Mouse (Mus musculus) lung, embryonic 15.5 days (tissue): ENCODE data around the gene Dusp2. TPM values are rescaled to one million over a fixed set of nuclear protein-coding genes. Genes with fewer than 3 reads are reported as not detected.
A peak's percentile ranks its signal among the peaks of the same experiment; 100 is the strongest.

Experiments used
- ATAC-seq: fragments of 200-750 bp; cut with Nextera tagmentation; 2 replicates; pipeline ENCODE4 v1.8.0; 2017; ENCODE audit warnings: moderate number of reproducible peaks, borderline replicate concordance; ENCODE audit not compliant: low FRiP score, low TSS enrichment; ENCODE audit errors: extremely low read depth
- H3K27ac ChIP-seq: fragments of 300-500 bp; sonication (generic); 2 replicates; pipeline ENCODE4 v1.5.1; 2015; ENCODE audit warnings: moderate library complexity, mild to moderate bottlenecking, inconsistent platforms
- H3K27me3 ChIP-seq: fragments of 300-500 bp; sonication (generic); 2 replicates; pipeline ENCODE4 v1.6.1; 2015; ENCODE audit warnings: inconsistent platforms
- H3K36me3 ChIP-seq: fragments of 300-500 bp; sonication (generic); 2 replicates; pipeline ENCODE4 v1.6.1; 2015; ENCODE audit warnings: inconsistent platforms
- H3K4me1 ChIP-seq: fragments of 300-500 bp; sonication (generic); 2 replicates; pipeline ENCODE4 v1.6.1; 2015; ENCODE audit warnings: inconsistent platforms
- H3K4me2 ChIP-seq: fragments of 300-500 bp; sonication (generic); 2 replicates; pipeline ENCODE4 v1.6.1; 2015; ENCODE audit warnings: inconsistent platforms, mild to moderate bottlenecking, moderate library complexity
- H3K4me3 ChIP-seq: fragments of 300-500 bp; sonication (generic); 2 replicates; pipeline ENCODE4 v1.5.1; 2015; ENCODE audit warnings: mild to moderate bottlenecking, inconsistent platforms
- H3K9ac ChIP-seq: fragments of 300-500 bp; sonication (generic); 2 replicates; pipeline ENCODE4 v1.6.1; 2015; ENCODE audit warnings: inconsistent platforms
- H3K9me3 ChIP-seq: fragments of 300-500 bp; sonication (generic); 2 replicates; pipeline ENCODE4 v1.6.1; 2016; ENCODE audit warnings: inconsistent platforms
- WGBS: fragments of 180-500 bp; shearing (Covaris S2); methylation state at CpG from one replicate; pipeline ENCODE4 v1.1.7; 2015; 5-methylcytosine and 5-hydroxymethylcytosine counted together
- polyA plus RNA-seq: library from polyadenylated mRNA; unstranded; fragments of >200 nt; fragmentation: Nextera tagmentation; extraction: Ambion mirVana; gene quantifications from 2 replicates; pipeline ENCODE4 v1.2.1, GENCODE M21; 2015

The Dusp2 gene
- polyA plus RNA-seq, 1 experiment from 2014 or later, result 13.1 TPM

- no peak for ATAC-seq
- WGBS, result 13% methylated on average over 3 of the region's 3 CpGs
- H3K4me2 ChIP-seq, result no peak overlapping the region
These were observed 5.2 kb downstream of the Dusp2 start for GRCm38 (mm10) chr2:127341159-127341558.

DNA sequence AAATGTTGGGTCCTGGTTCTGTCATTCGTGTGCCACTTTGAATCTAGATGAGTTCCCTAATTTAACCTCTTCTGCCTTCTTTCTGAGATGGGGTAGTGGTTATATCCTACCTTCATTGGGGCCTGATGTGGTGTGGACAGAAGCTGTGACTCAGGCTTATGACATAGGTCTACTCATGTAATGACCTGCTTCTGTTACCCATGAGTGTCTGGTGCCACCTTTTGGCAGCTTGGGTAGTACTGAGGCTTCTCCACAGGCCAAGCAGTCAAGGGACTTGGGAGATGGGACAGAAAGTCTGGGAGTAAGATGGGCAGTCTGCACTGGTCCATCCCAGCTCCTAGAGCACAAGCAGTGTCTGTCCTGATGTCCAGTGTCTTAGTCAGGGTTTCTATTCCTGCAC lies 10.4 kb downstream of the Dusp2 start:
- no peak overlapping the region for H3K4me3 ChIP-seq
- no peak overlapping the region for H3K27ac ChIP-seq
- H3K9ac ChIP-seq, result no peak overlapping the region
- ATAC-seq, result no peak
- H3K9me3 ChIP-seq, result no peaks in the 10 kb centered on the region
- H3K27me3 ChIP-seq, result no peaks in the 10 kb centered on the region
- no peaks in the 10 kb centered on the region for H3K36me3 ChIP-seq
- H3K4me1 ChIP-seq, result no peaks in the 10 kb centered on the region
- WGBS, result 65% methylated on average over 1 of the region's 1 CpGs
- H3K4me2 ChIP-seq, result no peak overlapping the region

More at GRCm38 (mm10) chr2:127341159-127341558, 5.2 kb downstream of the Dusp2 start:
- peaks cover 16% of the 10 kb centered on the region for H3K27me3 ChIP-seq
- peaks cover 16% of the 10 kb centered on the region for H3K4me1 ChIP-seq
- H3K9ac ChIP-seq, result no peak overlapping the region
- no peaks in the 10 kb centered on the region for H3K9me3 ChIP-seq
- H3K36me3 ChIP-seq, result no peaks in the 10 kb centered on the region
- H3K27ac ChIP-seq, result no peak overlapping the region
- H3K4me3 ChIP-seq, result no peak overlapping the region

DNA sequence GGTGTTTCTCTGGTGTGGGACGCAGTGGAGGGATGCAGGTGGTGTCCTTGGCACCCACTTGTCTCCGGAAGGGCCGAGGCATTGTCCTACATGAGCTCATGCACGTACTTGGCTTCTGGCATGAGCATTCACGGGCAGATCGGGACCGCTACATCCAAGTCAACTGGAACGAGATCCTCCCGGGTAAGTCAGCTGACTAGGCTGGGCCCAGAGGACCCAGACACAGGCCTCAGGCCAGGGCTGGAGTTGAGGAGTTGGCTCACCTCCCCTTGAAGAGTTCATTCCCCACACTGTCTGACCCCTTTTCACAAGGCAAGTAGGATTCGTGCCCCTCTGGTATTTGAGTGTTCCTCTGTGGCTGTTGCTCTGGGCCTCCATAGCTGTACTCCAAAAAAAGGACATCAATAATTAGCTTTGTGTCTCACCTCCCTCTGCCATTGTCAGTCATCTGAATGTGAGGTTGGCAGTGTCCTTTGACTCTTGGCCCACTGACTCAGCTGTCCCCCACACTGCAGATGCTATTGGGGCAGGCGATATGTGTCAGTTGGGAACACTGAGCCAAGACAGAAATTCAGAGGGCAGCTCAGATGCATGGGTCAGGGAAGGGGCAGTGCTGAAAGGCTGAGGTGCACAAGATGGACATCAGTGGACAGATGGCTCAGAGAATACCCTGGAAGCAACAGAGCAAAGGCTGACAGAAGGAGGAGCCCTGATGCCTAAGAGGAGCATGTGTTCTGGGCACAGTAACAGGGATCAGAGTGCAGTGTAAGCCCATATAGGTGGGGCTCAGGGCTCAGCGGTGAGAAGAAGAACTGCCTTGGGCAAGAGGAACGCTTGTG lies 11.4 kb downstream of the Dusp2 start:
- WGBS, result 71% methylated on average over 13 of the region's 13 CpGs
- no peaks in the 10 kb centered on the region for H3K36me3 ChIP-seq
- no peak overlapping the region for H3K4me2 ChIP-seq
- no peak overlapping the region for H3K9ac ChIP-seq
- no peaks in the 10 kb centered on the region for H3K27me3 ChIP-seq
- no peaks in the 10 kb centered on the region for H3K9me3 ChIP-seq
- H3K27ac ChIP-seq, result no peak overlapping the region
- H3K4me1 ChIP-seq, result no peaks in the 10 kb centered on the region
- no peak for ATAC-seq
- H3K4me3 ChIP-seq, result no peak overlapping the region

GRCm38 (mm10) chr2:127353881-127354280 lies 17.9 kb downstream of the Dusp2 start:
- Histone ChIP-seq H3K4me3 (no peak overlapping the region), H3K36me3 (no peaks in the 10 kb centered on the region), H3K4me2 (no peak overlapping the region), H3K27ac (no peak overlapping the region), H3K27me3 (no peaks in the 10 kb centered on the region; the same call in none of the 2 replicates), H3K9me3 (no peaks in the 10 kb centered on the region), H3K4me1 (no peaks in the 10 kb centered on the region), H3K9ac (no peak overlapping the region)
- WGBS, result 83% methylated on average over 4 of the region's 4 CpGs
- ATAC-seq, result no peak

DNA sequence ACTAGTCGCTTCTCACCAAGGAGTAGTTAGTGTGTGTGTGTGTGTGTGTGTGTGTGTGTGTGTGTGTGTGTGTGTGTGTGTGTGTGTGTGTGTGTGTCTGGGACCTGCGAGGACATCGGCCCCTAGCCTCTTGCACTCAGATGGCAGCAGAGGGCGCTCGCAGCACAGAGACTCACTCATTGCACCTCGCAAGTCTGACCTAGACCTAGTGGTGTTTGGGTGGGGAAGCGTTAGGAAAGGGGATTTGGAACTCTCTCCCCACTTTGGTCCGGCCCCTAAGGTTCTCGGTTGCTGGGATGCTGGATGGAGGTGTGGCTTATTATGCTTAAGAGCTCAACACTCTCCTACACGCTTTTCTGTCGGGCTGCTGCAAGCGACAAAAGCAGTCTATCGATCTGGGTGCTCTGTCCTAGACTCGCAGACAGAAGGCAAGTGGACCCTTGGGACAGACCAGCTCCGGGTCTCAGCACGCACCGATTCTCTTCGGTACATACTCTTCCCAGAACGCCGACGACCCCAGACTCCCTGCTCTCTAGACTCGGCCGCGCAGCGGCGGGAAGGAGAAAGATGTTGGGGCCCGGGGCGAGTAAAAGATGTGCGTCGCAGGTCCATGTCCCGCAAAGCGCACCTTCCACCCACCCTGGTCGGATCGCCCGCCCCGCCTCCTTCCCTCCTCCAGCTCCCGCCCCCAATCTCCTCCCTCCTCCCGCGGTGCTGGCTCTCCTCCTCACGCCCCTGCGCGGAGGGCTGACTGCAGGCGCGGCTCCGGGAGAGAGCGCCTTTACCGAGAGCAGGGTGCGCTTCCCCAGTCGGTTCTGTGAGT lies 26.7 kb downstream of the Dusp2 start, which contains the start of gene Adra2b:
Gene Adra2b (plus strand): TSS at position 750 of the 823 bp plus-strand sequence.
- Histone ChIP-seq H3K4me2 (peak within 1 kb of the TSS; percentile 74), H3K27ac (no peak within 1 kb of the TSS), H3K9ac (no peak within 1 kb of the TSS), H3K4me1 (peaks cover 16% of the 10 kb centered on the region), H3K36me3 (no peaks in the 10 kb centered on the region), H3K27me3 (peaks cover 70% of the 10 kb centered on the region), H3K4me3 (peak within 1 kb of the TSS; percentile 41), H3K9me3 (no peaks in the 10 kb centered on the region)
- peak; percentile 67; the same call in 1 of the 2 replicates for ATAC-seq
- WGBS, result under 1% methylated on average over 47 of the region's 49 CpGs

- peak overlapping the region; percentile 74 for H3K4me2 ChIP-seq
- peak; percentile 24; the same call in 1 of the 2 replicates for ATAC-seq
- no peak overlapping the region for H3K9ac ChIP-seq
- no peaks in the 10 kb centered on the region for H3K36me3 ChIP-seq
- peak overlapping the region; percentile 41 for H3K4me3 ChIP-seq
- H3K27ac ChIP-seq, result no peak overlapping the region
- no peaks in the 10 kb centered on the region for H3K9me3 ChIP-seq
- H3K4me1 ChIP-seq, result peaks cover 16% of the 10 kb centered on the region
- WGBS, result under 1% methylated on average over 28 of the region's 28 CpGs
- peaks cover 75% of the 10 kb centered on the region for H3K27me3 ChIP-seq
These were observed 27.3 kb downstream of the Dusp2 start for GRCm38 (mm10) chr2:127363282-127363652.

- peak overlapping the region; percentile 41 for H3K4me3 ChIP-seq
- H3K4me2 ChIP-seq, result peak overlapping the region; percentile 74
- H3K9me3 ChIP-seq, result no peaks in the 10 kb centered on the region
- H3K4me1 ChIP-seq, result peaks cover 16% of the 10 kb centered on the region
- peaks cover 75% of the 10 kb centered on the region for H3K27me3 ChIP-seq
- ATAC-seq, result no peak
- no peaks in the 10 kb centered on the region for H3K36me3 ChIP-seq
- no peak overlapping the region for H3K27ac ChIP-seq
- WGBS, result 5% methylated on average over 20 of the region's 20 CpGs
- H3K9ac ChIP-seq, result no peak overlapping the region
These were observed 27.7 kb downstream of the Dusp2 start for GRCm38 (mm10) chr2:127363696-127364095.

DNA sequence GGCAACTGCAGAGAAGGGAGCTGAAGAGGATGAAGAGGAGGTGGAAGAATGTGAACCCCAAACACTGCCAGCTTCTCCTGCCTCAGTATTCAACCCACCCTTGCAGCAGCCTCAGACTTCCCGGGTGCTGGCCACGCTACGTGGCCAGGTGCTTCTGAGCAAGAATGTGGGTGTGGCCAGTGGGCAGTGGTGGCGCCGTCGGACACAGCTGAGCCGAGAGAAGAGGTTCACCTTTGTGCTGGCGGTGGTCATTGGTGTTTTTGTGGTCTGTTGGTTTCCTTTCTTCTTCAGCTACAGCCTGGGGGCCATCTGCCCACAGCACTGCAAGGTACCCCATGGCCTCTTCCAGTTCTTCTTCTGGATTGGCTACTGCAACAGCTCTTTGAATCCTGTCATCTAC lies 28.5 kb downstream of the Dusp2 start:
- peaks cover 16% of the 10 kb centered on the region for H3K4me1 ChIP-seq
- H3K4me3 ChIP-seq, result no peak overlapping the region
- H3K4me2 ChIP-seq, result 0 out of 2 replicates have a peak overlapping the region, but pooled peaks have one; percentile 74
- H3K36me3 ChIP-seq, result no peaks in the 10 kb centered on the region
- ATAC-seq, result no peak
- H3K9me3 ChIP-seq, result no peaks in the 10 kb centered on the region
- H3K9ac ChIP-seq, result no peak overlapping the region
- H3K27me3 ChIP-seq, result peaks cover 79% of the 10 kb centered on the region
- H3K27ac ChIP-seq, result no peak overlapping the region
- WGBS, result 11% methylated on average over 8 of the region's 8 CpGs

DNA sequence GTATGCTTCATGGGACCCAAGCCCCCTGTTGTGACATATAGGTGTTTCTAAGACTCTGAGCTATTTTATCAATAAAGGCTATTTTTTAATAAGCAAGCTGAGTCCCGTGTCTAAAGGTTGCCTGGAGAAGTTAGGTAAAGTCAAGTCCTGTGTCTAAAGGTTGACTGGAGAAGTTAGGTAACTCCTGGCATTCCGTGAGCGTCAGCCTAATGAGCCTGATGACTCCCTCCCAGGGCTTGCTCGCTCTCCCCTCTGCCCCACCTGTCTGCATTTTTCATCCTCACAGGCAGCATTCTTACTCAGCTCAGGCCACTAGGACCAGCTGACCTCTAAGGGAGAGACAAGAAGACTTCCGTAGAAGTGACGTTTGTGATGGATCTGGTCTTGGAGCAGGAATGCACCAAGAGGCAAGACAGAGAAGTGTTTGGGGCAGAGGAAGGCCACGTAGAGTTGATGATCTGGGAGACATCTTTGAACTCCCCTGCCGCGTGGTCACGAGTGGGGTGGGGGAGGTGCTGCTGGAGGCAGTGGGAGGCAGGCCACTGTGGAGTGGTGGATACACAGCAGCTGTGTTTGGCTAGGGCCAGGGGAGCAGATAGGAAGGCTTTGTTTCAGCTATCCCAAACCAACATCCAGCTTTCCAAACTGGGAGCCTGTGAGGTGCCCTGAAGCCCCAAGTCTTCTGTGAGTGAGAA lies 31.3 kb downstream of the Dusp2 start:
- no peak for ATAC-seq
- H3K4me3 ChIP-seq, result no peak overlapping the region
- H3K9me3 ChIP-seq, result no peaks in the 10 kb centered on the region
- H3K27ac ChIP-seq, result no peak overlapping the region
- no peaks in the 10 kb centered on the region for H3K36me3 ChIP-seq
- H3K4me2 ChIP-seq, result no peak overlapping the region
- peaks cover 16% of the 10 kb centered on the region for H3K4me1 ChIP-seq
- 23% methylated on average over 10 of the region's 10 CpGs for WGBS
- no peak overlapping the region for H3K9ac ChIP-seq
- peaks cover 62% of the 10 kb centered on the region for H3K27me3 ChIP-seq

DNA sequence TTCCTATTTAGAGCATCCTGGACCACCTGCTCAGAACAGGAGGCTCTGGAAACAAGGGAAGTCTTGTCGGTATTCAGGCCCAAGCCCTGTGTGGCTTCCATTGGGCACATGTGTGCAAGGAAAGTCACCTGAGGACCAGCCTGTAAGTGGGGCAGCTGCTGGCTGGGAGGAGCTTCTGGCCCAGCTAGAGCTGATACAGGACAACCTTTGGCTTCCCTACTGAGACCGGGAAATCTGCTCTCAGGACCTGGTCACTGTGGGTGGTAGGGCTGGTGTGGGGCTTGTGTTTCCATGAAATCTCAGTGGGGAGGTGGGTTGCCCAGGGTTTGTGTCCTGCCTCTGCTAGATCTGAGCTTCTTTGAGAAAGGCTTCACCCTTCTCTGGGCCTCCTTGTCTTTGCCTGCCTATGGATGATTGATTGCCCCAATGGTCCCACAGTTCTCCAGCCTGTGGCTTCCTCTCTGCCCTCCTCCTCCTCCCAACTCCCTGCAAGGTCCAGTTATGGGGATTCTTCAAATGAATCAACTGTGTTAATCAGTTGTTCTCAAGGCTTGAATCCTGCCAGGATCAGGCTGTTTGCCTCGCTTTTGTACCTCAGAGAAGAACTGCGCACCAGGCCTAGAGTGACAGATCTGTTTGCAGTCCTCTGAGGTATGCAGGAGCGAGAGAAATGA lies 33.9 kb downstream of the Dusp2 start:
- H3K9me3 ChIP-seq, result no peaks in the 10 kb centered on the region
- no peaks in the 10 kb centered on the region for H3K4me1 ChIP-seq
- WGBS, result 38% methylated on average over 5 of the region's 5 CpGs
- no peak overlapping the region for H3K9ac ChIP-seq
- no peaks in the 10 kb centered on the region for H3K36me3 ChIP-seq
- H3K27ac ChIP-seq, result no peak overlapping the region
- no peak overlapping the region for H3K4me2 ChIP-seq
- H3K4me3 ChIP-seq, result no peak overlapping the region
- H3K27me3 ChIP-seq, result peaks cover 37% of the 10 kb centered on the region
- ATAC-seq, result no peak
